Mouse (Mus musculus): ENCODE measurements around the gene Nolc1. TPM values are rescaled to one million over a fixed set of nuclear protein-coding genes. Genes with fewer than 3 reads are reported as not detected.

The Nolc1 gene
- 37.0 and 46.9 TPM in 2 replicates for polyA plus RNA-seq (2015; fragmentation: Nextera tagmentation; extraction: Ambion mirVana)

GRCm38 (mm10) chr19:46075616-46076607 lies at the start of gene Nolc1:
Nolc1 (plus strand) TSS chr19:46075863.
- no peaks in the 10 kb centered on the region for H3K27me3 ChIP-seq
- H3K9ac ChIP-seq, result peak within 1 kb of the TSS; percentile 74
- H3K36me3 ChIP-seq, result peaks cover 35% of the 10 kb centered on the region
- peaks cover 17% of the 10 kb centered on the region for H3K4me1 ChIP-seq (replicated peaks)
- peak within 1 kb of the TSS; percentile 64 for H3K4me2 ChIP-seq
- peak within 1 kb of the TSS; percentile 78 for H3K27ac ChIP-seq
- ATAC-seq (replicated peaks; ENCODE audit: insufficient number of reproducible peaks, insufficient read depth, low FRiP score, low read depth), result peak; percentile 95
- peak within 1 kb of the TSS; percentile 91 for H3K4me3 ChIP-seq
- no peaks in the 10 kb centered on the region for H3K9me3 ChIP-seq (replicated peaks)
- under 1% methylated on average over 66 of the region's 66 CpGs for WGBS

- H3K9me3 ChIP-seq (replicated peaks), result 0 out of 2 replicates have a peak, but pooled peaks cover 6% of the 10 kb centered on the region
Measured at GRCm38 (mm10) chr19:46026567-46026966, 49.1 kb upstream of the Nolc1 start.

DNA sequence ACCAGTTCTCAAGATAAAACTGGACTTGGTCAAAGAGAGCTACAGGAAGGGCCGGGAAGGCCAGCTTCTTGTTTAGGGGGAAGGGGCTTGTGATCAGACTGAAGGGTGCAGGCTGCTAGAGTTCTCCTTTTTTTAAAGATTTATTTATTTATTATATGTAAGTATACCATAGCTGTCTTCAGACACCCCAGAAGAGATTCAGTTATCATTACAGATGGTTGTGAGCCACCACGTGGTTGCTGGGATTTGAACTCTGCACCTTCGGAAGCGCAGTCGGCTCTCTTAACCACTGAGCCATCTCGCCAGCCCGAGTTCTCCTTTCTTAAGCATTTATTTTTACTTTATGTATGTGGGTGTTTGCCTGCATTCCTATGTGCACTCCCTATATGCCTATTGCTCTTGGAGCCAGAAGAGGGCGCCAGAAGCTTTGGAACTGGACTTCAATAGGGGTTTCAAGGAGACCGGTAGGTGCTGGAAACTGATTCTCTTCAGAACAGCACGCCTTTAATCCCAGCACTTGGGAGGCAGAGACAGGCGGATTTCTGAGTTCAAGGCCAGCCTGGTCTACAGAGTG lies 46.8 kb upstream of the Nolc1 start:
- Histone ChIP-seq H3K9ac (no peak overlapping the region), H3K27me3 (no peaks in the 10 kb centered on the region), H3K4me1 (replicated peaks) (peaks cover 13% of the 10 kb centered on the region), H3K27ac (no peak overlapping the region), H3K4me3 (no peak overlapping the region), H3K36me3 (peaks cover 37% of the 10 kb centered on the region), H3K4me2 (no peak overlapping the region), H3K9me3 (replicated peaks) (0 out of 2 replicates have a peak, but pooled peaks cover 6% of the 10 kb centered on the region)
- no peak for ATAC-seq (replicated peaks; ENCODE audit: insufficient number of reproducible peaks, insufficient read depth, low FRiP score, low read depth)
- 66% methylated on average over 11 of the region's 11 CpGs for WGBS

More at GRCm38 (mm10) chr19:46026567-46026966, 49.1 kb upstream of the Nolc1 start:
- Histone ChIP-seq H3K27me3 (no peaks in the 10 kb centered on the region), H3K4me1 (replicated peaks) (peaks cover 13% of the 10 kb centered on the region), H3K27ac (peak overlapping the region; percentile 33; the same call in 1 of the 2 replicates), H3K9ac (no peak overlapping the region), H3K4me3 (no peak overlapping the region), H3K4me2 (no peak overlapping the region; the same call in 1 of the 2 replicates), H3K36me3 (peaks cover 14% of the 10 kb centered on the region)
- peak; percentile 67 for ATAC-seq (replicated peaks; ENCODE audit: insufficient number of reproducible peaks, insufficient read depth, low FRiP score, low read depth)
- WGBS, result 39% methylated on average over 8 of the region's 8 CpGs

DNA sequence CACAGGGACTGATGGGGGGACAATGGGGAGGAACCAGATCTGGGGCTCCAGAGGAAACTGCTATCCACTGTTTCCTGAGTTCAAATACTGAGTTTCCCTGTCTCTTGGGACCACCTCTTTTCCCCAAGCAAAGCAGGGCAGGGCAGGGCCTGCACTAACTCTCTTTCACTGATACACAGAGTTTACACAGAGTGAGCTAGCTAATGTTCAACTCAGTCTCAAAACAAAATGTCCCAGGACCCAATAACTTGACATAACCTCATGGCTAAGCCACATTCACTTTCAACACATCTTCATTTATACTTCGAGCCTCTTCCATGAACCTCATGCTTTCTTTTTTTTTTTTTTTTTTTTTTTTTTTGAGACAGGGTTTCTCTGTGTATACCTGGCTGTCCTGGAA lies 46.0 kb upstream of the Nolc1 start:
- Histone ChIP-seq H3K36me3 (peaks cover 45% of the 10 kb centered on the region), H3K4me3 (no peak overlapping the region), H3K4me2 (no peak overlapping the region), H3K27me3 (no peaks in the 10 kb centered on the region), H3K4me1 (replicated peaks) (peaks cover 13% of the 10 kb centered on the region), H3K9ac (no peak overlapping the region), H3K9me3 (replicated peaks) (0 out of 2 replicates have a peak, but pooled peaks cover 6% of the 10 kb centered on the region), H3K27ac (no peak overlapping the region)
- ATAC-seq (replicated peaks; ENCODE audit: insufficient number of reproducible peaks, insufficient read depth, low FRiP score, low read depth), result no peak
- 92% methylated on average over 1 of the region's 1 CpGs for WGBS

GRCm38 (mm10) chr19:46030196-46030983 lies 45.3 kb upstream of the Nolc1 start:
- Histone ChIP-seq H3K9ac (no peak overlapping the region), H3K27ac (no peak overlapping the region), H3K36me3 (peaks cover 52% of the 10 kb centered on the region), H3K4me1 (replicated peaks) (peaks cover 13% of the 10 kb centered on the region), H3K27me3 (no peaks in the 10 kb centered on the region), H3K9me3 (replicated peaks) (0 out of 2 replicates have a peak, but pooled peaks cover 6% of the 10 kb centered on the region), H3K4me2 (no peak overlapping the region), H3K4me3 (no peak overlapping the region)
- 87% methylated on average over 10 of the region's 10 CpGs for WGBS
- ATAC-seq (replicated peaks; ENCODE audit: insufficient number of reproducible peaks, insufficient read depth, low FRiP score, low read depth), result no peak

DNA sequence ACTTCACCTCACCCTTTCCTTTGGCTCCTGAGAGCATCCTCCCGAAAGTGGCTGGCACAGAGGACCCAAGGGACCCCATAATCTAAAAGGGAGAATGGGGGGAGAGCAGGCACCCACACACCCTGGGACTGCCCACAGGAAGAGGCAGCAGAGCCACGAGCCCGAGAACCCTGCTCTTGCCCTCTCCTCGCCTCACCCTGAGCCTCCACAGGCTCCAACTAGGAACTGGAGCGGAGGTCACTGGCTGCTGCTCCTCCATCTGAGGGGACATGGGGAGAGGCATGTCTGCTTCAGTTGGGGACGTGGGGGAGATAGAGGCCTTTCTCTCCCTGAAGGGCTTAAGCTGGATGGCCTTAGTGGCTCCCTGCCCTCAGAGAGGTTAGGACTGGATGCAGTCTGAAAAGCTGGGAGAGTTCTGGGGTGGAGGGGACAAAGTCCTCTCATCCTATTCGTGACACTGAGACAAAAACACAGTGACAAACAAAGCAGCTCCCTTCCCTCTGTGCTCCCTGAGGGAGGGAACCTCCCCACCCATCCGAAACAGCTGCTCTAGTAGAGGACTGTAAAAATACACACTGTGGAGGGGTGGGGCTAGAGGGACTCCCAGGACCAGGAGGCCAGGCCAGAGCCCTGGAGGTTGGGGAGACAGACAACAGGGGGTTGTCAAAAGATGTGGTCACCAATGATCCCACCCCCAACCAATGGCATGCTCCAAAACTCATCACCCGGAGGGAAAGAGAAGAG lies 43.8 kb upstream of the Nolc1 start:
- Histone ChIP-seq H3K9ac (no peak overlapping the region), H3K27ac (no peak overlapping the region), H3K4me1 (replicated peaks) (peaks cover 12% of the 10 kb centered on the region), H3K4me2 (no peak overlapping the region), H3K4me3 (no peak overlapping the region), H3K36me3 (peaks cover 63% of the 10 kb centered on the region), H3K27me3 (no peaks in the 10 kb centered on the region), H3K9me3 (replicated peaks) (0 out of 2 replicates have a peak, but pooled peaks cover 6% of the 10 kb centered on the region)
- 75% methylated on average over 9 of the region's 9 CpGs for WGBS
- no peak for ATAC-seq (replicated peaks; ENCODE audit: insufficient number of reproducible peaks, insufficient read depth, low FRiP score, low read depth)

- no peak for ATAC-seq (replicated peaks; ENCODE audit: insufficient number of reproducible peaks, insufficient read depth, low FRiP score, low read depth)
- Histone ChIP-seq H3K4me1 (replicated peaks) (peaks cover 19% of the 10 kb centered on the region), H3K27me3 (no peaks in the 10 kb centered on the region), H3K9me3 (replicated peaks) (0 out of 2 replicates have a peak, but pooled peaks cover 6% of the 10 kb centered on the region), H3K27ac (no peak overlapping the region), H3K4me3 (no peak overlapping the region), H3K4me2 (no peak overlapping the region), H3K9ac (no peak overlapping the region), H3K36me3 (peaks cover 63% of the 10 kb centered on the region)
- WGBS, result 80% methylated on average over 26 of the region's 26 CpGs
Measured at GRCm38 (mm10) chr19:46032731-46033510, 42.7 kb upstream of the Nolc1 start.

GRCm38 (mm10) chr19:46033911-46034310 lies 41.8 kb upstream of the Nolc1 start:
- WGBS, result 95% methylated on average over 11 of the region's 11 CpGs
- Histone ChIP-seq H3K4me2 (no peak overlapping the region), H3K4me3 (no peak overlapping the region), H3K4me1 (replicated peaks) (peaks cover 27% of the 10 kb centered on the region), H3K27ac (no peak overlapping the region), H3K9me3 (replicated peaks) (0 out of 2 replicates have a peak, but pooled peaks cover 5% of the 10 kb centered on the region), H3K36me3 (peaks cover 63% of the 10 kb centered on the region), H3K9ac (no peak overlapping the region), H3K27me3 (no peaks in the 10 kb centered on the region)
- ATAC-seq (replicated peaks; ENCODE audit: insufficient number of reproducible peaks, insufficient read depth, low FRiP score, low read depth), result no peak

- Histone ChIP-seq H3K4me3 (0 out of 2 replicates have a peak overlapping the region, but pooled peaks have one; percentile 74), H3K27ac (no peak overlapping the region), H3K27me3 (no peaks in the 10 kb centered on the region), H3K9ac (no peak overlapping the region), H3K36me3 (peaks cover 54% of the 10 kb centered on the region), H3K9me3 (replicated peaks) (no peaks in the 10 kb centered on the region), H3K4me1 (replicated peaks) (peaks cover 41% of the 10 kb centered on the region), H3K4me2 (no peak overlapping the region)
- WGBS, result 87% methylated on average over 13 of the region's 13 CpGs
- no peak for ATAC-seq (replicated peaks; ENCODE audit: insufficient number of reproducible peaks, insufficient read depth, low FRiP score, low read depth)
Measured at GRCm38 (mm10) chr19:46035971-46036370, 39.7 kb upstream of the Nolc1 start.
